Mouse (Mus musculus): ENCODE measurements around the gene Tango6. TPM values are rescaled to one million over a fixed set of nuclear protein-coding genes. Genes with fewer than 3 reads are reported as not detected.

Tango6 gene
- 12.9 and 13.5 TPM in 2 replicates for polyA plus RNA-seq (2016; fragmentation: Nextera tagmentation; extraction: Ambion mirVana)

GRCm38 (mm10) chr8:106682971-106683668, at the start of gene Tango6:
TSS of gene Tango6 (plus strand) at chr8:106683068.
- DNase-seq (ENCODE audit: low spot score): peak; percentile 93
- Histone ChIP-seq H3K9me3 (no peaks in the 10 kb centered on the region), H3K4me3 (peak within 1 kb of the TSS; percentile 86), H3K27ac (peak within 1 kb of the TSS; percentile 98), H3K4me1 (replicated peaks) (peaks cover 16% of the 10 kb centered on the region), H3K36me3 (no peaks in the 10 kb centered on the region), H3K27me3 (ENCODE audit: insufficient read depth, poor library complexity, severe bottlenecking) (no peaks in the 10 kb centered on the region)
- WGBS: under 1% methylated on average over 50 of the region's 50 CpGs

GRCm38 (mm10) chr8:106633361-106634158, 49.3 kb upstream of the Tango6 start:
- DNase-seq (ENCODE audit: low spot score): no peak

GRCm38 (mm10) chr8:106635284-106635683, 47.6 kb upstream of the Tango6 start:
- DNase-seq (ENCODE audit: low spot score): no peak
- H3K4me3 ChIP-seq: no peak overlapping the region
- 46% methylated on average over 5 of the region's 5 CpGs for whole genome bisulfite sequencing
- no peaks in the 10 kb centered on the region for H3K36me3 ChIP-seq
- H3K27ac ChIP-seq: no peak overlapping the region
- no peaks in the 10 kb centered on the region for H3K27me3 ChIP-seq (ENCODE audit: insufficient read depth, poor library complexity, severe bottlenecking)
- H3K4me1 ChIP-seq (replicated peaks): peaks cover 32% of the 10 kb centered on the region
- no peaks in the 10 kb centered on the region for H3K9me3 ChIP-seq

More at GRCm38 (mm10) chr8:106633361-106634158, 49.3 kb upstream of the Tango6 start:
- H3K4me3 ChIP-seq: no peak overlapping the region
- no peaks in the 10 kb centered on the region for H3K36me3 ChIP-seq
- no peak overlapping the region for H3K27ac ChIP-seq
- peaks cover 36% of the 10 kb centered on the region for H3K4me1 ChIP-seq (replicated peaks)
- no peaks in the 10 kb centered on the region for H3K9me3 ChIP-seq
- no peaks in the 10 kb centered on the region for H3K27me3 ChIP-seq (ENCODE audit: insufficient read depth, poor library complexity, severe bottlenecking)
- WGBS: 71% methylated on average over 17 of the region's 17 CpGs

DNA sequence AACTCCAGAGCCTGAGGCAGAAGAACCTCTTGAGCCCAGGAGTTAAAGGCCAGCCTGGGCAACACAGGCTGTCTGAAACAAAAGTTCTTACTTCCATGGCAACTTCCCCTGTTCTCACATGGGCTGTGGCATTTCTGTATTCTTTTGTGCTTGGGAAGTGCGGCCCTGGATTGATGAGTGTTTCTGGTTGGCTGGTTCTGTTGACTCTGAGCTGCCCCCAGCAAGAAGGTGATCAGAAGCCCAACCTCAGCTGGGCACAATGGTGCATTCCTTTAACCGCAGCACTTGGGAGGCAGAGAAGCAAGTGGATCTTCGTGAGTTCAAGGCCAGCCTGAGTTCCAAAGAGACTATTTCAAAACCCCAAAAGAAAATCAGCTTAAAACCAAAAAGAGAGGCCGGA, 45.4 kb upstream of the Tango6 start:
- peaks cover 21% of the 10 kb centered on the region for H3K4me1 ChIP-seq (replicated peaks)
- no peaks in the 10 kb centered on the region for H3K36me3 ChIP-seq
- no peaks in the 10 kb centered on the region for H3K27me3 ChIP-seq (ENCODE audit: insufficient read depth, poor library complexity, severe bottlenecking)
- no peaks in the 10 kb centered on the region for H3K9me3 ChIP-seq
- H3K4me3 ChIP-seq: no peak overlapping the region
- 72% methylated on average over 4 of the region's 4 CpGs for WGBS
- peak; percentile 24 for DNase-seq (ENCODE audit: low spot score)
- 0 out of 2 replicates have a peak overlapping the region, but pooled peaks have one; percentile 45 for H3K27ac ChIP-seq

DNA sequence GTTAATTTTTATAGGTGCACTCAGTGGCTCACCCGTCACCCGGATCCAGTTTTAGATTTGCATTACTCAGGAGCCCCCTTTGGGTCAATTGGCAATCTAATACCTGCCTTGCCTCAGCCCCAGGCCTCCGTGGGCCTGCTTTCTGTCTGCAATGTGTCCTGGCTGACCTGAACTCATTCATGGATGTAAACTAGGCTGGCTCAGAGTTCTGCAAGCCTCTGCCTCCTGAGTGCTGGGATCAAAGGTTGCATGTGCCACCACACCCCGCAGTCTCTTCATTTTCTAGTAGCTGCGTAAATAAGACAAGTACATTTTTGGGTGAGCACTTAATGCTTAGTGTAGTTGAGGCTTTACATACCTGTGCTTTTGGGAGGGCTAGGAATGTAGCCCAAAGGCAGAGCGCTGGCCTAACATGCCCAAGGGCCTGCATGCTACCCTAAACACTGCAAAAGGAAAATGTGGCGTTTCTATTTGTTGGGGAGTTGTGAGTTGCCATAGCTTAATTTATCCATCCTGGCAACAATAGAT, 44.0 kb upstream of the Tango6 start:
- WGBS: 90% methylated on average over 7 of the region's 7 CpGs
- no peak overlapping the region for H3K27ac ChIP-seq
- no peaks in the 10 kb centered on the region for H3K9me3 ChIP-seq
- peaks cover 17% of the 10 kb centered on the region for H3K4me1 ChIP-seq (replicated peaks)
- no peak overlapping the region for H3K4me3 ChIP-seq
- H3K27me3 ChIP-seq (ENCODE audit: insufficient read depth, poor library complexity, severe bottlenecking): no peaks in the 10 kb centered on the region
- DNase-seq (ENCODE audit: low spot score): no peak
- no peaks in the 10 kb centered on the region for H3K36me3 ChIP-seq

DNA sequence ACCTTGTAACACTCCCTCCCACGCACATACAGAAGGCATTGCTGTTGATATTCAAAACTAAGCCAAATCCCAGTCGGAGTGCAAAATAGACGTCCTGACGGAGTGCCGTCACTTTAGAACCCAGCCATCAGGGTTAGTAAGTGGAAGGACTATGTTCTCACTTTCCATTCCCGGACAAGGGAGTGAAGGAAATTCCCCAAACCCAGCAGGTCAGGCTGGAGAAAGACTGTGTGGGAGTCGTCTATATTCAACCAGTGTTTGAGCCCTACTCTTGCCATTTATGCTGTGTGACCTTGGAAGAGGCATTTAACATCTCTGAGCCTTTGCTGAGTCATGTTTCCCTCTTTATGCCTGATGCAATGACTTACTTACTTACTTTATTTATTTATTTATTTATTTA, 42.7 kb upstream of the Tango6 start:
- H3K4me3 ChIP-seq: no peak overlapping the region
- H3K9me3 ChIP-seq: no peaks in the 10 kb centered on the region
- peaks cover 16% of the 10 kb centered on the region for H3K4me1 ChIP-seq (replicated peaks)
- H3K27ac ChIP-seq: no peak overlapping the region
- H3K36me3 ChIP-seq: no peaks in the 10 kb centered on the region
- 87% methylated on average over 7 of the region's 7 CpGs for WGBS
- H3K27me3 ChIP-seq (ENCODE audit: insufficient read depth, poor library complexity, severe bottlenecking): no peaks in the 10 kb centered on the region
- no peak for DNase-seq (ENCODE audit: low spot score)

GRCm38 (mm10) chr8:106640921-106641320, 41.9 kb upstream of the Tango6 start:
- DNase-seq (ENCODE audit: low spot score): no peak
- no peaks in the 10 kb centered on the region for H3K9me3 ChIP-seq
- H3K27ac ChIP-seq: no peak overlapping the region
- H3K27me3 ChIP-seq (ENCODE audit: insufficient read depth, poor library complexity, severe bottlenecking): no peaks in the 10 kb centered on the region
- H3K4me1 ChIP-seq (replicated peaks): peaks cover 9% of the 10 kb centered on the region; the same call in 1 of the 2 replicates
- no peak overlapping the region for H3K4me3 ChIP-seq
- 81% methylated on average over 5 of the region's 5 CpGs for WGBS
- H3K36me3 ChIP-seq: no peaks in the 10 kb centered on the region

DNA sequence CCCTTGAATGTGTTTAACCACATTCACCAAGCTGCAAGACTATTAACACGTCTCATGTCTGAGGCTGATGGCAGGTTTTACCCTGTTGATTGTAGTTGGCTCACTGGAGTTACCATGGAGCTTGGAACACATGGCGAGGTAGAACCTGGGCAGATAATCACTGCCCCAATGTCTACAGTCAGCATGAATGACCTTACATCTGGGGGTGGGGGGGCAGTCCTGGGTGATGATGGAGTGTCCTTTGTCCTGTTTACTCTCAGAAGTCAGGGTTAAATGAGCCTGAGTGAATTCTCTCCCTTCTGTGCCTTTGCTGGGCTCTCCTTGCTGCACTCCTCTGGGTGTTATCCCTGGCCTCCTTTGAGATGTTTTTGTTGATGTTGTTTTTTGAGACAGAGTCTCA, 40.7 kb upstream of the Tango6 start:
- H3K27ac ChIP-seq: no peak overlapping the region

GRCm38 (mm10) chr8:106643100-106643499, 39.8 kb upstream of the Tango6 start:
- H3K9me3 ChIP-seq: no peaks in the 10 kb centered on the region
- H3K36me3 ChIP-seq: no peaks in the 10 kb centered on the region
- H3K27me3 ChIP-seq (ENCODE audit: insufficient read depth, poor library complexity, severe bottlenecking): no peaks in the 10 kb centered on the region
- no peak overlapping the region for H3K4me3 ChIP-seq
- H3K4me1 ChIP-seq (replicated peaks): no peaks in the 10 kb centered on the region
- no peak for DNase-seq (ENCODE audit: low spot score)
- 94% methylated on average over 4 of the region's 4 CpGs for WGBS
- H3K27ac ChIP-seq: no peak overlapping the region

More for the DNA sequence above, 40.7 kb upstream of the Tango6 start:
- no peak overlapping the region for H3K4me3 ChIP-seq
- no peaks in the 10 kb centered on the region for H3K27me3 ChIP-seq (ENCODE audit: insufficient read depth, poor library complexity, severe bottlenecking)
- DNase-seq (ENCODE audit: low spot score): no peak
- H3K4me1 ChIP-seq (replicated peaks): no peaks in the 10 kb centered on the region; the same call in 1 of the 2 replicates
- H3K9me3 ChIP-seq: no peaks in the 10 kb centered on the region
- no peaks in the 10 kb centered on the region for H3K36me3 ChIP-seq
- 50% methylated on average over 2 of the region's 2 CpGs for WGBS

DNA sequence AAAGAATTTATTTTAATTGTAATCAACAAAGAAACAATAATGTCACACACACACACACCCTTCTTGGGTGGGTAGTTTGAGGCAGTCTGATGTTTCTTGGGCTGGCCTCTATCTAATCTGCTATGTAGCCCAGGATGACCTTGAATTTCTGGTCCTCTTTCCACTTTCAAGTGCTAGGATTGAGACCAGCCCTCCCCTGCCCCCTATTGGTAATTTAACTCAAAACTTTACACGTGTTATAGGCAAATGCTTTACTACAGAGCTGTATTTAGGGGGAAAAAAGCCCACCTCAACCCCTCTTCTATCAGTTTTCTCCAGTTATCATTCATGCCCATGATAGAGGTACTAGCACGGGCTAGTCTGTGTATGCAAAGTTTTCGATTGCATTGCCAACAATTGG, 37.9 kb upstream of the Tango6 start:
- WGBS: 82% methylated on average over 3 of the region's 3 CpGs
- Histone ChIP-seq H3K4me3 (no peak overlapping the region), H3K4me1 (replicated peaks) (no peaks in the 10 kb centered on the region), H3K9me3 (no peaks in the 10 kb centered on the region), H3K27ac (no peak overlapping the region), H3K36me3 (no peaks in the 10 kb centered on the region), H3K27me3 (ENCODE audit: insufficient read depth, poor library complexity, severe bottlenecking) (no peaks in the 10 kb centered on the region)
- DNase-seq (ENCODE audit: low spot score): no peak

GRCm38 (mm10) chr8:106646153-106646552, 36.7 kb upstream of the Tango6 start:
- Histone ChIP-seq H3K36me3 (no peaks in the 10 kb centered on the region), H3K4me3 (no peak overlapping the region), H3K4me1 (replicated peaks) (no peaks in the 10 kb centered on the region), H3K27me3 (ENCODE audit: insufficient read depth, poor library complexity, severe bottlenecking) (no peaks in the 10 kb centered on the region), H3K9me3 (no peaks in the 10 kb centered on the region), H3K27ac (no peak overlapping the region)
- DNase-seq (ENCODE audit: low spot score): no peak
- 92% methylated on average over 2 of the region's 2 CpGs for whole genome bisulfite sequencing

DNA sequence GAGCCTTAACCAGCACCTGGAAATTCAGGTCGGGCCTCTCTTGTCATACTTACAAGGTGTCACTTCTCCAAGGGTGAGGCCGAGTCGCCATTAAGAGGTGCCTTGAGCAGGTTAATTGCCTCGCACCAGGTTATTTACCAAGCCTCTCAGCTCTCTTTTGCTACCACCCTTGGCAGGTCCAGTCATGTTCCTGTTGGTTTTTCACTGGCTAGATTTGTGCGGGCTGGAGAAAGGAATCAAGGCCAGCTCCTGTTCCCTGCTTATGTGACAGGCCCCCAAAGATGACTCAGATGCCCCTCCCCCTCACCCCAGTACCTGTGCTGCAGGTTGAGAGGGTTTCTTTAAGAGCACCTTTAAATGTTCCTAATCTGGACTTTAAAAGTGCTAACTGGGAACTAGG, 36.1 kb upstream of the Tango6 start:
- WGBS: 78% methylated on average over 5 of the region's 5 CpGs
- Histone ChIP-seq H3K27ac (no peak overlapping the region), H3K4me1 (replicated peaks) (no peaks in the 10 kb centered on the region), H3K4me3 (no peak overlapping the region), H3K27me3 (ENCODE audit: insufficient read depth, poor library complexity, severe bottlenecking) (no peaks in the 10 kb centered on the region), H3K9me3 (no peaks in the 10 kb centered on the region), H3K36me3 (no peaks in the 10 kb centered on the region)
- no peak for DNase-seq (ENCODE audit: low spot score)

DNA sequence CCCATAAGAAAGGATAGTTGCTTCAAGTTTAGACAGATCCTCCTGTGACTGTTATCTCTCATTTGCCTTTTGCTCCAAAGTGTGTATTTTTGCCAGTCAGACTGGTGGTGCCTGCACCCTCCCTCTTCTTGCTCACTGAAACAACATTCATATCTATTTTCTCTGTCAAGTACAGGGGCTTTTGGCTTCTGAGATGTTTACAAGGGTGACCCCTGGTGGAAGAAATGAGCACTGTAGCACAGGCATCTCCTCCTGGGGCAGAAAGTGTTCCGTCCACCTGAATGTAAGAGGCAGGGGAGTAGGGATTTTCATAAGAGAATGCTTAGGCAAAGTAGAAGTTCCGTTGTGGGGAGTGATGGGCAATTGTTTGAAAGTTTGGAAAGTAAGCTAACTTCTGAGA, 35.5 kb upstream of the Tango6 start:
- no peak overlapping the region for H3K27ac ChIP-seq
- H3K9me3 ChIP-seq: no peaks in the 10 kb centered on the region
- WGBS: 49% methylated on average over 2 of the region's 2 CpGs
- H3K27me3 ChIP-seq (ENCODE audit: insufficient read depth, poor library complexity, severe bottlenecking): no peaks in the 10 kb centered on the region
- no peak overlapping the region for H3K4me3 ChIP-seq
- no peaks in the 10 kb centered on the region for H3K4me1 ChIP-seq (replicated peaks)
- peak; percentile 76 for DNase-seq (ENCODE audit: low spot score)
- no peaks in the 10 kb centered on the region for H3K36me3 ChIP-seq
